ENCODE assay signal across 12 mouse cellular contexts in the genomic region with DNA sequence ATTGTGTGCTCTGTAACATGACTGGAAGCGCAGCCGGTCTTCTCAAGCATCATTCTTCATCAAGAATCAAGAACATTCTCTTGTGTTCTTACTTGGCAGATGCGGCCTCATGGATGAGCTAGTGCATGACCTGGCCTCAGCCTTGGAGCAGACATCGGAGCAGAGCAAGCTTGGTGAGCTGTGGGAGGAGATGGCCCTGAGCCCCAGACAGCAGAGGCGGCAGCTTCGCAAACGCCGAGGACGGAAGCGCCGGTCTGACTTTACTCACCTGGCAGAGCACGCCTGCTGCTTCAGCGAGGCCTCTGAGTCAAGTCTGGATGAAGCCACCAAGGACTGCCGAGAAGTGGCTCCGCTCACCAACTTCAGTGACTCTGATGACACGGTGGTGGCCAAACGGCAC.
"Had no signal": no experiment of that assay in that cellular context is flagged by ENCODE, and none has a peak within 500 bp of the region (broad histone marks: within the 10 kb centered on the region; RNA-seq: fewer than 3 reads in every experiment).

No protein-coding gene starts in this region.

- H3K27me3 ChIP-seq: limb, embryonic 12.5 days; midbrain, embryonic 15.5 days; neural tube, embryonic 12.5 days had no signal

- H3K9ac ChIP-seq: liver, embryonic 14.5 days; midbrain, embryonic 15.5 days; neural tube, embryonic 12.5 days had no signal

- DNase-seq: kidney, postnatal 36 days; layer of hippocampus, adult 9-11 months; layer of hippocampus, postnatal 36 days; lung, adult 18-20 months; right cerebral cortex, postnatal 4 days; spleen, adult 18-20 months; thymus, postnatal 36 days had no signal

- H3K9me3 ChIP-seq: limb, embryonic 12.5 days; midbrain, embryonic 10.5 days; midbrain, embryonic 15.5 days; neural tube, embryonic 12.5 days had no signal

- ATAC-seq: midbrain, embryonic 15.5 days had no signal

- H3K4me2 ChIP-seq: limb, embryonic 12.5 days; neural tube, embryonic 12.5 days had no signal

- H3K27ac ChIP-seq: limb, embryonic 12.5 days; liver, embryonic 14.5 days; midbrain, embryonic 10.5 days; midbrain, embryonic 15.5 days; neural tube, embryonic 12.5 days had no signal

- H3K4me3 ChIP-seq: limb, embryonic 12.5 days; midbrain, embryonic 10.5 days; midbrain, embryonic 15.5 days; neural tube, embryonic 12.5 days had no signal
